Mouse (Mus musculus): Measurements from ENCODE around the gene Tpx2.
A peak's percentile ranks its signal among the peaks of the same experiment; 100 is the strongest.

Tpx2 gene

GRCm38 (mm10) chr2:152847815-152848302 lies at the start of gene Tpx2:
Tpx2 (plus strand) TSS chr2:152847964.
- peak; percentile 98 for DNase-seq (ENCODE audit: low read depth, low spot score)

GRCm38 (mm10) chr2:152799954-152800761 lies 47.6 kb upstream of the Tpx2 start:
- DNase-seq (ENCODE audit: low read depth, low spot score), result no peak

- DNase-seq (ENCODE audit: low read depth, low spot score), result no peak
These were observed 47.0 kb upstream of the Tpx2 start for GRCm38 (mm10) chr2:152800762-152801113.

DNA sequence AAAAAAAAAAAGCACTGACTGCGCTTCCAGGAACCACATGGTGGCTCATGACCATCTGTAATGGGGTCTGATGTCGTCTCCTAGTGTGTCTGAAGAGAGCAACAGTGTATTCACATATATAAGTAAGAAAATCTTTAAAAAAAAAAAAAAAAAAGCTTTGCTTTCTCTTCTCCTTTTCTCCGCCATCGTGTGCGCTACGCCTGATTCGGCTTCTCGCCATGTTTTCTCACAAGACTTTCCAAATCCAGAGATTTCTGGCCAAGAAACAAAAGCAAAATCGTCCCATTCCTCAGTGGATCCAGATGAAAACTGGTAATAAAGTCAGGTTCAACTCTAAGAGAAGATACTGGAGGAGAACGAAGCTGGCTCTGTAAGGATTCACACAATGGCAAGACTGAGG lies 45.5 kb upstream of the Tpx2 start:
- no peak for DNase-seq (ENCODE audit: low read depth, low spot score)

DNA sequence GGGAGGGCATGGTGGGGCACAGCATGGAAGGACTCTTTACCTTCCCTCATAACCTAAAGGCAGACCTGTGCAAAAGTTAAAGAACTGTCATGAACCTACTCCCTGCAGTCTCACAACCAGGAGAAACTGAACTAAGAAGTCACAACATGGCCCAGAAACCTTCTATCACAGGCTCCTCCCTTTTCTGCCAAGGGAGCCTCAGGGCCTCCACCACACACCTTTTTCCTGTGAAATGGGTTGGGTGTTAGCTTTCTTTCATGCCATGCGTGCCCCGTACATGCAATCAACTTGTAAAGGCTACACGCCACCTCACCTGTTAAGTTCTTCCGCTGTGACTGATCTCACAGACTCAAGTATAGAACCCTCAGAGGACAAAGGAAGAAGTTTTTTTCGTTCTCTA lies 44.7 kb upstream of the Tpx2 start:
- DNase-seq (ENCODE audit: low read depth, low spot score), result no peak

DNA sequence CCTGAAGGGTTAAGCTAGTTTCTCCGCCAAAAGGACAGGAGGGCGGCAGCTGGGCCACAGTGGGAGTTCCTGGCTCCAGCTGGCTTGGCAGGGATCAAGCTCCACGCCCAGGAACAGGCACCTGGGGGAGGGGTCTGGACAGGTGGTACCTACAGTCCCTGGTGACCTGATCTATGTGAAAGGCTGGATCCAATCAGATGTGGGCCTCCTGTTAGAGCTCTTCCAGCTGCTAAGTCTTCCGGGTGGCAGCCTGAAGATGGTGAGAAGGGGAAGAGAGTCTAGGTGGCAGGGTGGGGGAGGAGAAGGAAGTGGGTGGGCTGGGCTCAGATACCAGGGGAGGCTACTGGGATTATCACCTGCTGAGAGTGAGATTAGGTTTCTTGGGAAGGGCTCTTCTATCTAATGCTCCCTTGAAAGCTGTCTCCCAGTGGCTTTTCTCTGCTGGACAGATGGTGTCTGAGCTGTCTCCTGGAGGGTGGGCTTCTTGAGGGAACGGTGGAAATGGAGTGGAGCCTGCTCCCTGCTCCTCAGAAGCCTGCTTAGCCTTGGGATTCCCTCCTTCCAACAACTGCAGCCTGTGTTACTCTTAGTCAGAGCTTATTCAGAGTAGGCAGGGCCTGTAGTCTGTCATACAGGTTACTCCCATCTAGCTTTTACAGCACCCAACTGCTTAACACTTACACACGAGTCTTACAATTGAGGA lies 43.2 kb upstream of the Tpx2 start:
- no peak for DNase-seq (ENCODE audit: low read depth, low spot score)

- no peak for DNase-seq (ENCODE audit: low read depth, low spot score)
These were observed 42.7 kb upstream of the Tpx2 start for GRCm38 (mm10) chr2:152805111-152805490.

DNA sequence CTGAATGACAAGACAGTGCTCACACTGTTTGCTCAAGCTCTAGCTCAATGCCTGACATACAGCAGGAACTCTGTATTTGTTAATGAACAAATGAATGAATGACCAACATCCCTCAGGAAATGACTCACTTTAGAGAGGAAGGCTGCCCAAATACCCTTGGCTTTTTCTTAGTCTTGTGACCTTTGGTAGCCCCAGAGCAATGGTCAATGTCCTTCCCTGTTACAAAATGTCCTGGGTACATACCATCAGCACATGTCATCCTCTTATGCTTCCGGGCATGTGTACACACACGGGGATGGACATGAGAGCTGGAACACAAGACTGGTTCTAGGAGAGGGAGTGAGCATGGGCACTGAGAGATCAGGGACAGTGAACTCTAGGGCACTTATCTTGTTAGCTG lies 41.7 kb upstream of the Tpx2 start:
- no peak for DNase-seq (ENCODE audit: low read depth, low spot score)

DNA sequence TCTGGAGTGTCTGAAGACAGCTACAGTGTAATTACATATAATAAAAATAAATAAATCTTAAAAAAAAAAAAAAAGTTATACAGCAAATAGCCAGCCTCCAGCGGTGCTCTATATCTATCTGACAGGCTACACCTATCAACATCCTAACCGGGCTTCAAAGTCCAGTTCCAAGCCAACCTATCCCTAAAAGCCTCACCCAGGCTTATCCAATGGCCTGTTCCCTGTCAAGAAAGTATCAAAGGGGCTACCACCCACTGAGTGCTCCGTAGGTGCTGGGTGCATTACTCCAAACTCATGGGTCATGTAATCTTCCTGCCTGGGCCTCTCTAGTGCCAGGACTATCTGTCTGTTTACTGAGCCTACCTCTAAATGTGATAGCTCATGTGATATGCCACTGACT lies 39.6 kb upstream of the Tpx2 start:
- DNase-seq (ENCODE audit: low read depth, low spot score), result no peak

DNA sequence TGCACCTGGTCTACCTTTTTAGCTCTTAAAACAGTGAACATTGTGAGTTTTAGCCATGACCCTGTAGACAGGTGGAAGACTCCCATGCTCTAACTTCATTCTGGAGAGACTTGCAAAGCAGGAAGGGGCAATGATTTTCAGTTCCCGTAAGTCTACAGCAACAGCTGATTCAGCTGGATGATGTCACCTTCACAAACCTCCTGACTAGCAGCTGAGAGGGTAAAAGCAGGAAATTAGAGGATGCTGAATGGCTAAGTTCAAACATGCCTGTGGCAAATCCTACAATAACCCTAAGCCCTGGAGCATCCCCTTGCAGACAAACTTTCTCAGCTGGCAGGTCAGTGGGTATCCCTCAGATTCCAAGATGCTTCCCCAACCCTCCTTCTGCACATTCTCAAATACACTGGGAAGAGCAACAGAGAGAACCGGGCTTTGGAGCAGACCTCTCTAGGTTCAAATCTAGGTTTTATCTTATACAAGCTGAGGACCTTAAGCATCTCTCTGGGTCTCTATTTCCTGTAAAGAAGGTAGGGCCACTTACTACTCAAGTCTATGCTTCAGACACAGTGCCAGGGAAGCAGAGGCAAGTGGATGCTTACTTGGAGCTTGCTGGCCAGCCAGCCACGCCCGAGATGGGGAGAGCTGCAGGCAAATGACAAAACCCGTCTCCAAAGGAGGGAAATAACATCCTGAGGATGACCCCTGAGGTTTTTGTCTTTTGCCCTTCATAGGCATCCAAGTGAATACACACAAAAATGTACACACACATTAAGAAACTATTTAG lies 37.4 kb upstream of the Tpx2 start:
- DNase-seq (ENCODE audit: low read depth, low spot score), result no peak

DNA sequence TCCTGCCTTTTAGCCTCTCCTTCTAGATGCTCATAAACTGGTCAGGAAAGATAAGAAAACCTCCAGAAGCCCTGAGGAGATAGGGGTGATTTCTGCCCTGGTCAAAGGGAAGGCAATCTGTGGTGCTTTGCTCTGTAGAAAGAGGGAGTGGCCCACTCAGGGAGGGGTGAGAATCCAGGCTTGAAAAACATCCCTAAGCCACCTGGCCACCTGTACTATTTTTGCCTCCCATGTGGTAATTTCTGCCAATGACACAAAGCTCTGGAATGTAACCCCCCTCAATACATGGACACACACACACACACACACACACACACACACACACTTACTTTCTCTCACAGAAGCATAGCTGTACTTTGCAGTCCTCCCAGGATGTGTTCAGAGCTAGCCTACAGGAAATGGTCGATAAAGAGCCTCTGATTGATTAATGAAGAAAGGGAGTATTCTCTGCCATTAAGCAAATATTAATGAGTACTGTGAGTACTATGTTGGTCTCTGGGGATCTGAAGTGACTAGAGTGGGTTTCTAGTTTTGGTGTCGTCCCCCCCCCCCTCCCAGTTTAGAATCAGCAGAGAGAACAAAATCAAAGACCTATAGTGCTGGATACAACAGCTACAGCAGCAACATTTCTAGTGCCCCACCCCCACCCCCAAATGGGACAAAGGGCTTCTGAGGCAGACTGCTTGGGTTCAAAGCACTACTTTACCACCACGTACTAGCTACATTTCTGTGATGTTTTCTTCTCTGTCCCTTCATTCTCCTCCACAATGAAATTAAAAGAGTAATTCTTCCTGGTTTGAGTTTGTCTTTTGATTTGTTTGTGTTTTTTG lies 36.2 kb upstream of the Tpx2 start:
- no peak for DNase-seq (ENCODE audit: low read depth, low spot score)

GRCm38 (mm10) chr2:152813232-152813631 lies 34.5 kb upstream of the Tpx2 start:
- no peak for DNase-seq (ENCODE audit: low read depth, low spot score)

GRCm38 (mm10) chr2:152814213-152814874 lies 33.4 kb upstream of the Tpx2 start:
- no peak for DNase-seq (ENCODE audit: low read depth, low spot score)

DNA sequence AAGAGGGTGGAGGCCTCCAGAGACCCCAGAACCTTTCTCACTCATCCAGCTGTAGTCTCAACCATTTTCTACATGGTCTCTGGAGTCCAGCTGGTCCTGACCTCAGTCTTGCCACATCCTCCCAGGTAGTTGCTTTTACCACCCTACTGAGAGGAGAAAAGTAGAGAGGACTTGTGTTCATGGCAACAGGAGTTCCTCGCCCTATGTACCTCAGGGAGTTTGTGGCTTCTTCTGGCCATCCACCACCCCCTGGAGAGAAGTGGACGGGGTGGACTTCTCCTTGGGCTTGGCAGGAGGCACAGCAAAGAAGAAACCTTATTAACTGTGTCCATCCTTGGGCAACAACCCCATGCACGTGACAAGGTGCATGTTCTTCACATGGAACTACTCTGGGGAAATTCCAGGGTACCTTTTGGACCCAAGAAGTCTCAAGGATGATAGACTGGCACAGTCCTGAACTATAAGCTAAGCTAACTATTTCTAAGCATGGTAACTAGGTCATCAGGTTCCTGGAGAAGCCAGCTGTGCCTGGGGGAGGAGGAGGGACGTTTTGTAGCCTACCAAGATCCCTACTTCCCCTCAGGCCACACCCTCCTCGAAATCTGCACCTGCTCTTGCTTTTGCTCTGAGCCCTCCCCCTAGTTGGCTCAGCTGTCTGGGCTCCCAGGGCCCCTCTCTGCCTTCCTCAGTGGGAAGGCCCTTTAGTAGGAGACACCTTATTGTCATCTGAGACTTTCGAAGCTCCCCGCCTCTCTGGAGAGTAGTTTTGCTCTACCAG lies 31.7 kb upstream of the Tpx2 start:
- DNase-seq (ENCODE audit: low read depth, low spot score), result no peak

DNA sequence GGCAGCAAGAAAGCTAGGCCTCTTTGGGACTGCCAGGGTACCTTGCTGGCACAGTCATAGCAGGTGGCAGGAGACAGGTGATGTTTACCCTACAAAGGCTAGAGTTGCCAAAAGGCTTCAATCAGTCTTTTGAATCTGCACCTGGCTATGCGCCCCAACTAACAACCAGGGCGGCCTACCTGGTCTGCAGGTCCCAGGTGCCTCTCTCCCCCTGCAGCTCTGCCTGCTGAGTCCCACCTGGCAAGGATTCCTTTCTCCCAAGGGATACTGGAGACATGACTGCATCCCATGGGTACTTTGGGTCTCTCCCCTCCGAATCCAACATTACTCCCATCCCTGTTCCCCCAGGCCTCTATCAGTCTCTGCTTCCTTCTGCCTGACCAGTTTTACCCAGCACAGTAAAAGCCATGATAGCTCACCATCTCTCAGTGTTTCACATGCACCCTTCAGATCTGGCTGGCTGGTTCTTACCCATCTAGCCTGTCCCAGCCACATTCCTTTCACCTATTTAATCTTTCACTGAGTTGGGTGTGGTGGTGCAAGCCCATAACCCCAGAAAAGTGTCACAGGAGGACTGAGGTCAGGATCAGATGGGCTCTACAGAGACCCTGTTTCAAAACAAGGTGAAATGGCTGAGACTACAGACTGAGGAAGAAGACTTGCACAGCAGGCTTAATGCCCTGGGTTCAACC lies 31.0 kb upstream of the Tpx2 start:
- no peak for DNase-seq (ENCODE audit: low read depth, low spot score)

DNA sequence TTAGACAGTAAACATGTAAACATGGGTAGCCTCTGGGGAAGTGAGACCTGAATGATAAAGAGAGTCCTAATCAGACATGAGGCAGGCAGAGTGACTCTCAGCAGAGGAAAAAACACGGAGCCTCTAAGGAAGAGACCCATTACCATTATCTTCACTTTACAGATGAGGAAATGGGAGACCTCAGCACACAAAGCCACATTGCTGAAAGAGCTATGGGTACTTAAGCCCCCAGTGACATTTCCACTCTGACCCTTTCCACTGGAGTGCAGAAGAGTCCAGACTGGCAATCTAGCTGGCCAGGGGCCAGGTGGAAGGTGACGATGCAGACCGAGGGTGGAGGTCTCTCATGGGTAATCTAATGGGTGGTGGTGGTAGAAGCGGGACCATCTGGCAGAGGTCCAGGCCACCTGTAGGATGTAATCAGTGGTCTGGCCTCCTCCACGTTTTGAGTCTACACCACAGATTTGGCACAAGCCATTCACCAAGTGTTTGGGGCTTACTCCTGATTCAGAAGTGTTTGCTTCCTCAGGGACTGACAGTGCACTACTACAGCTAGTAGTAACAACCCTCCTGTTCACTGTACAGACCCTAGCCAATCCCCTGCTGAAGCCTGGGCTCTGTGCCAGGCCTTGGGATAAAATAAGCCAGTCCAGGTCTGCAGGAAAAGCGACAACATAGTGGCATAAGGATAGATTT lies 30.0 kb upstream of the Tpx2 start:
- DNase-seq (ENCODE audit: low read depth, low spot score), result no peak

- no peak for DNase-seq (ENCODE audit: low read depth, low spot score)
These were observed 29.1 kb upstream of the Tpx2 start for GRCm38 (mm10) chr2:152818679-152819078.

GRCm38 (mm10) chr2:152819097-152819624 lies 28.6 kb upstream of the Tpx2 start:
- DNase-seq (ENCODE audit: low read depth, low spot score), result no peak

- no peak for DNase-seq (ENCODE audit: low read depth, low spot score)
These were observed 27.8 kb upstream of the Tpx2 start for GRCm38 (mm10) chr2:152819926-152820325.
